Mouse (Mus musculus) ES-Bruce4 (cell line): ENCODE results near the gene Rpl27. TPM values are rescaled to one million over a fixed set of nuclear protein-coding genes. Genes with fewer than 3 reads are reported as not detected.

Source experiments
- H3K27ac ChIP-seq: 2 replicates; pipeline ENCODE4 v1.5.1; 2012; ENCODE audit warnings: low read length, inconsistent platforms; ENCODE audit not compliant: insufficient read depth
- H3K27me3 ChIP-seq: 2 replicates; pipeline ENCODE4 v1.6.1; 2012; ENCODE audit warnings: mild to moderate bottlenecking, low read length, inconsistent platforms; ENCODE audit not compliant: control insufficient read depth, poor library complexity, insufficient read depth, severe bottlenecking
- H3K36me3 ChIP-seq: 2 replicates; pipeline ENCODE4 v1.6.1; 2012; ENCODE audit warnings: inconsistent platforms, mild to moderate bottlenecking, low read length, moderate library complexity; ENCODE audit not compliant: control insufficient read depth, poor library complexity, insufficient read depth, severe bottlenecking
- H3K4me1 ChIP-seq: one replicate; pipeline ENCODE4 v1.8.1; 2011; ENCODE audit warnings: low read length; ENCODE audit not compliant: control insufficient read depth, insufficient read depth
- H3K4me3 ChIP-seq: 2 replicates; pipeline ENCODE4 v1.5.1; 2011; ENCODE audit warnings: low read depth, mild to moderate bottlenecking, low read length
- H3K9ac ChIP-seq: 2 replicates; pipeline ENCODE4 v1.6.1; 2012; ENCODE audit warnings: low read depth, mild to moderate bottlenecking, inconsistent platforms; ENCODE audit not compliant: poor library complexity, severe bottlenecking
- H3K9me3 ChIP-seq: replicated peaks from 2 replicates; pipeline ENCODE4 v1.6.1; 2012; ENCODE audit warnings: mild to moderate bottlenecking, low read length, inconsistent platforms; ENCODE audit not compliant: control insufficient read depth, poor library complexity, insufficient read depth, severe bottlenecking
- CTCF ChIP-seq: IDR thresholded peaks from one replicate; pipeline ENCODE4 v1.8.1; 2011; ENCODE audit warnings: low read depth, low read length
- EP300 ChIP-seq: IDR thresholded peaks from 2 replicates; pipeline ENCODE4 v1.6.1; 2011; ENCODE audit warnings: low read depth, low read length; ENCODE audit not compliant: insufficient read depth
- POLR2A ChIP-seq: IDR thresholded peaks from one replicate; pipeline ENCODE4 v1.8.1; 2011; ENCODE audit warnings: low read length; ENCODE audit not compliant: insufficient read depth
- polyA plus RNA-seq: library from polyadenylated mRNA; stranded (reverse); fragments of >200 nt; gene quantifications from 2 replicates; pipeline ENCODE4 v1.2.4, GENCODE M21; 2011; ENCODE audit warnings: low read depth; ENCODE audit not compliant: missing spikeins, insufficient read depth, insufficient read length

Rpl27 gene
- 1,188 and 1,249 TPM in 2 replicates for polyA plus RNA-seq

GRCm38 (mm10) chr11:101442127-101442693 lies at the start of gene Rpl27:
Rpl27 (plus strand) TSS chr11:101442298.
- H3K27ac ChIP-seq = peak within 1 kb of the TSS; percentile 36
- H3K4me1 ChIP-seq = no peaks in the 10 kb centered on the region
- TF ChIP-seq CTCF (peak; percentile 63), POLR2A (peak; percentile 42), EP300 (peak; percentile 60; the same call in 1 of the 2 replicates)
- no peaks in the 10 kb centered on the region for H3K9me3 ChIP-seq
- H3K27me3 ChIP-seq = no peaks in the 10 kb centered on the region
- H3K4me3 ChIP-seq = peak within 1 kb of the TSS; percentile 99
- H3K36me3 ChIP-seq = peaks cover 29% of the 10 kb centered on the region
- peak within 1 kb of the TSS; percentile 92 for H3K9ac ChIP-seq

DNA sequence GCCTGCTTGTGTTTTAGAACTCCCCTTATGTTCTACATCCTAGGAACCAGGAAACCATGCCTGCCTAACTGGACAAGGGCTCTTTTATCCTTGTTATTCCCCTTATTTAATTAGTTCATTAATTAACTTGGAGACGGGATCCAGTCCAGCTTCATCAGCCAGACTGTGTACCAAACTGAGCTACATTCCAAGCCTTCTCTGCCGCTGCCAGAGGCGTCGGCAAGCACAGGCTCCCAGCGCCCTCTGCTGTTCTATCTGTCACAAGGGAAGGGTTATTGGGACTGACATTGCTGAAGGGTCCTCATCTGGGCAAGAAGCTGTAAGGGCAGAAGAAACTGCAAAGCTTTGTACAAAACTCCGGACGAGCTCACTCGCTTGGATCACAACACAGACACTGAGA lies 47.0 kb upstream of the Rpl27 start:
- no peak overlapping the region for H3K27ac ChIP-seq
- no peaks in the 10 kb centered on the region for H3K36me3 ChIP-seq
- H3K4me3 ChIP-seq = no peak overlapping the region
- no peaks in the 10 kb centered on the region for H3K4me1 ChIP-seq
- H3K9ac ChIP-seq = no peak overlapping the region
- H3K27me3 ChIP-seq = no peaks in the 10 kb centered on the region
- peaks cover 3% of the 10 kb centered on the region; the same call in 1 of the 2 replicates for H3K9me3 ChIP-seq
- peak; percentile 95 for TF ChIP-seq CTCF
- no peak for TF ChIP-seq EP300
- no peak for TF ChIP-seq POLR2A

DNA sequence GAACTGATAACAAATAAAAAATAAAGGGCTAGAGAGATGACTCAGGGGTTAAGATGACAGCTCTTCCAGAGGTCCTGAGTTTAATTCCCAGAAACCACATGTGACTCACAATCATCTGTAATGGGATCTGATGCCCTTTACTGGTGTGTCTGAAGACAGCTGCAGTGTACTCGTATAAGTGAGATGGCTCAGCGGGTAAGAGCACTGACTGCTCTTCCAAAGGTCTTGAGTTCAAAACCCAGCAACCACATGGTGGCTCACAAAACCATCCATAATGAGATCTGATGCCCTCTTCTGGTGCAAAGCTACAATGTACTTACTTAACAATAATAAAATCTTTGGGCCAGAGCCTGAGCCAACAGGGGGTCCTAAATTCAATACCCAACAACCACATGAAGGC lies 26.8 kb upstream of the Rpl27 start:
- H3K27me3 ChIP-seq = no peaks in the 10 kb centered on the region
- H3K4me1 ChIP-seq = no peaks in the 10 kb centered on the region
- H3K9me3 ChIP-seq = no peaks in the 10 kb centered on the region
- no peak overlapping the region for H3K9ac ChIP-seq
- no peak for TF ChIP-seq EP300
- TF ChIP-seq POLR2A = no peak
- TF ChIP-seq CTCF = no peak
- peaks cover 26% of the 10 kb centered on the region for H3K36me3 ChIP-seq
- no peak overlapping the region for H3K27ac ChIP-seq
- no peak overlapping the region for H3K4me3 ChIP-seq

DNA sequence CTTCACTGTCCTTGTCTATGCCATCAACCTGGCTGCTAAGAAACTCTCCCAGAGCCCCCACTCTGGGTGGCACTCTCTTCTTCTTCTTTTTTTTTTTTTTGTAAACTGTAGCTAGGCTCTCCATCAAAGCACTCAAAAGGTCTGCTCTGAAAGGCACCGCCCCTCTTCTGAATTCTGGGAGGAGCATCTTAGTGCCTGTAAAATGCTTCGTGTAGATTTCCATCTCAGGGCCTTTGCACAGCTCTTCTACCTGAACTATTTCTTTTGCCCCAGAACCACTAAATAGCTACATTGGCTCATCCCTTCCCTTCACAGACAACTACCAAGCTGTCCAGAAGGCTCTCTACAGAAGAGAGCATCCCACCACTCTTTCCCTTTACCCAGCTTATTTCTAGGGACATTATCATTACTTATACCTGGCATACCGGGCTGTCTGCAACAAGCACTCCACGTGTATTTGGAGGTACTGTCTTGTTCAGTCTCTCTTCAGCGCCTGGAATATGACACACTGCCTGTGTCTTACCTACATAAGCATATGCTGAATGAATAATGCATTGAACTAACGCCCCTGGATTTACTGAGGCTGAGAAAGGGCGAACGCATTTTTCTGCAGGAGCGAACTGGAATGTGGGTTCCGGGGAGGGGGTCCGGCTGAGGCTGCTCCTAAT lies 25.5 kb upstream of the Rpl27 start:
- TF ChIP-seq POLR2A (no peak), CTCF (no peak), EP300 (no peak)
- Histone ChIP-seq H3K9ac (peak overlapping the region; percentile 38), H3K9me3 (no peaks in the 10 kb centered on the region), H3K4me3 (peak overlapping the region; percentile 72), H3K27me3 (no peaks in the 10 kb centered on the region), H3K4me1 (no peaks in the 10 kb centered on the region), H3K36me3 (peaks cover 17% of the 10 kb centered on the region), H3K27ac (peak overlapping the region; percentile 68; the same call in 1 of the 2 replicates)

DNA sequence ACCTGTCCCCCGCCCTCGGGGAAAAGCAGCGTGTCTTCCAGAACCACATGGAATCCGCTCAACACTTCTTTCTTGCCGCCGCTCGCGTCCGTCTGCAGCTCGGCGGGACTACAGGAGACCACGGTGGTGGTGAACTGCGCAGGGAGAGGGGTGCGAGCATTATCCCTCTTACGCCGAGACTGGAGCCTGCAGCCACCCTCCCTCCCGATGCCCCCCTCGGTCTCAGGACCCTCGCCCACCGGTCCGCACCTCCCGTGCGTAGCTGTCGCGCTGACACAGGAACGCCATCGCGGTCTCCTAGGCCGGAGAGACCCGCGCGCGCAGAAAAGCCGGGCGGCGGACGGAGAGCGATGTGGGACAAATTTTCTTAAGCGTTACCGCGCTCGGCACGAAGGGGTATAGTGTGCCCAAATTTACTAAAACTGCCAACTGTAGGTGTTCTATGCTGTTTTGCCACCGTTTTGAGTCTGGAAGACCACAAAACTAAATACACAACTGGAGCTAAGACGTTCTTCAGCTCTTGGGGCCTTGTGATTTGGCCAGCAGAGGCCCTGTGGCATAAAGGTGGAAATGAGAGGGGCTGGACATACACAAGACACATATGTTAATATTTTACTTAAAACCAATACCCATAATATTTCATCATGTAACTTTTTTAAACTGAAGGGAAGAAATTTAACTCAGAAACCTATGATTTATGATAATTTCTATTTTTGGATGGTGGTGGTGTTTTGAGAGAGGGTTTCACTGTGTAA lies 24.8 kb upstream of the Rpl27 start, which contains the start of gene Aarsd1:
Aarsd1 (minus strand) TSS at position 515 of the 755 bp plus-strand sequence.
- Histone ChIP-seq H3K9ac (peak within 1 kb of the TSS; percentile 38), H3K9me3 (no peaks in the 10 kb centered on the region), H3K4me3 (peak within 1 kb of the TSS; percentile 72), H3K4me1 (no peaks in the 10 kb centered on the region), H3K27me3 (no peaks in the 10 kb centered on the region), H3K27ac (peak within 1 kb of the TSS; percentile 37; the same call in 1 of the 2 replicates), H3K36me3 (peaks cover 15% of the 10 kb centered on the region)
- TF ChIP-seq CTCF (no peak), POLR2A (peak; percentile 27), EP300 (0 out of 2 replicates have a peak, but pooled peaks have one; percentile 3)
